Mouse (Mus musculus): Measurements from ENCODE around the gene Olfr1231.

Olfr1231 gene

DNA sequence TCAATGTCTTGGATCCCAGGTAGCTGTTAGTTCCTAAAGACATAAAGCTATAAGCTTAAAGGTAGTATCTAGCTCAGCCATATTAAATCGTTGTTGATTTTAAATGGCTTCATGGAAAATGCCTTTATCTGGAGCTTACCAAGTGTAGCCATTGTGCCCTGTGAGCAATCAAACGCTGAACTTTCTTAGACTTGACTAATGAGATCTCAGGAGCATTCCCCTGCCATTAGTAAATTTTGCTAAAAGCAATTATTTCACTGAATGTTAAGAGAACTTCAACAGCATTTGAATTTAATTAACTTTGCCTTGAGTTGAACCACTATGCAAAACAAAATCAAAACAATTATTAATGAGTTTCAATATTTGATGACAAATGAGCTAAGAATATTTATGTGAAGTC is at the start of gene Olfr1231:
Olfr1231 (minus strand) TSS at position 101 of the 400 bp plus-strand sequence.
- no peak for DNase-seq

DNA sequence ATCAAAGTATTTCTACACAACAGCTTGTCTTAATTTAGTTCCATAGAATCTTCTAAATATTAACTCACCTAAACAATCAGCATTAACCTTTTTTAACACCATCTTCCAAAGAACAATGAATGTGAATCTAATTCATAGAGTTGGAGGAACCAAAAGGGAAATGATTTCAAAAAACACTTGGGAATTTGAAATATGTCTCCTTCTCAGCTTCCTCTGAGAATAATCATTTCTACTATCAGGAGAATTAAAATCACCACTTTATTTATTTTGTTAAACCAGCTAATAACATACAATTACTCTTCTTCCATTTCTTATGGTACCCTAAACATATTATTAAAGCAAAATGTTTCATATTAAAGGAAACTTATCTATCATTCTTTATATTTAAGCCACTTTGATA is 35.4 kb upstream of the Olfr1231 start, which contains the start of gene Olfr1233:
Olfr1233 (minus strand) TSS at position 101 of the 400 bp plus-strand sequence.
- no peak for DNase-seq

DNA sequence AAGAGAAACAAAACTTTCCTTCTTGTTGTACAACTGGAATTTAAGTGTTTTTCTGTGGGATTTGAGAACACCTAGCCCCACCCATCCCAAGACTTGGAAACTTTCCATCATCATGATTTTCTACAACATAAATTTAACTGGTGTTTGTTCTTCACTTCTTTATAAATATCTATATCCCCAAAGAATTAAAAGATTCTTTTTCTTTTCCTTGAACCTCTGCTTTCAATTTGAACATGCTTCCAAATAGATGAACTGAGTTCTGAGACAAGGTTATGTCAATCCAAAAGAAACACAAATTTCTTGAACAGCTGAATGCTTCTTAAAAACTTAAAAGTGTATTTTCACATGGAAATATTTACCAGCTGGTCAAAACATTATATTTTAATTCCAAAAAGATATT is 22.7 kb upstream of the Olfr1231 start, which contains the start of gene Olfr1232:
Olfr1232 (minus strand) TSS at position 101 of the 400 bp plus-strand sequence.
- DNase-seq, result no peak

DNA sequence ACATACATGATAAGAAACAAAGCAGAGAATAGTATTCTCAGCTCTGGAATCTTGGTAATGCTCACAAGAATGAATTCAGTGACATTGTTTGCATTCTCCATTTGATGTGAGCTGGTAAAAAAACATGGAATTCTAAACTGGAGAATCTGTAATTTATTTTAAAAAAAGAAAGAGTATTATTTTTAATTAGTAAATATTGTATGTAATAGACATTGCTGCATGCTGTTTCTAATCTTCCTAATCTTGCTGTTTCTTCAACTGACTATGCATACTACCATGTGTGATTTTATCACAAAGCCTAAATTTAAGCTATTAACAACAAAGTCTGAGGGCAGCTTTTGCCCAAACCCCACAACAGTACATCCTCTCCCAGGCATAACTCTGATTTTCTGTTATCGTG is 9.7 kb downstream of the Olfr1231 start, which contains the start of gene Olfr1230:
Olfr1230 (minus strand) TSS at position 101 of the 400 bp plus-strand sequence.
- DNase-seq, result no peak

DNA sequence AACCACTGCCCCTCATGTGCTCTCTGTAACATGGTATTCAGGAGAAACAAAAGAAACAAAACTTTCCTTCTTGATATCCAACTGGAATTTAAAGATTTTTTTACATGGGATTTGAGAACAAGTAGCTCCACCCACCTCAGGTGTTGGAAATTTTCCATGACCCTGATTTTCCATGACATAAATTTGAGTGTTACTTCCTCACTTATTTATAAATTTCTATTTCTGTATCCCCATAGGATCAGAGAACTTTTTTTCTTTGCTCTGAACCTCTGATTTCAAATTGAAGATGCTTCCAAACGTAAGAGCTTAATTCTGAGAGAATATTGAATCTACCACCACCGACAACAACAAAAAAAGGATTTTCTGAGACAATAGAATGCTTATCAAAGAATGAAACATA is 19.0 kb downstream of the Olfr1231 start, which contains the start of gene Olfr1229:
Olfr1229 (minus strand) TSS at position 101 of the 400 bp plus-strand sequence.
- DNase-seq, result no peak

DNA sequence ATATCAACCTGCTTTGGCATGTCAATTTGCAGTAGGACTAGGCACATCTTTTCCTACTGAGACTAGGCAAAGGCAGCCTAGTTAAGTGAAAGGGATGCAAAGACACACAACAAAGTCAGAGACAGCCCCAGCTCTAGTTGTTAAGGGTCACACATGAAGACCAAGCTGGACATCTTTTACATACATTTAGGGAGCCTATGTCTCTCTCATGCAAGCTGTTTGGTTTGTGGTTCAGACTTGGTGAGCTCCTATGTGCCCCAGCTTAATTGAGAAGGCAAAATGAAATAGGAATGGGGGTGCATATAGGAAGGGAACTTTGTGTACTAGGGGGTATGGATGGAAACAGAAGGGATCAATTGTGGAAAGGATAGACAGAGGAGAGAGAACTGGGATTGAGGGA is 52.9 kb downstream of the Olfr1231 start, which contains the start of gene Olfr1228:
Olfr1228 (minus strand) TSS at position 101 of the 400 bp plus-strand sequence.
- DNase-seq, result no peak
